Mouse (Mus musculus) midbrain, embryonic 15.5 days (tissue): ENCODE measurements at regions not wholly inside any gene's neighbourhood (a gene's known extent, or its start where the extent isn't known, plus 50 kb on each side); places are given as distances from the start of the nearest gene placed in this dataset.

Source experiments
- ATAC-seq: fragments of 200-750 bp; cut with Nextera tagmentation; replicated peaks from 2 replicates; pipeline ENCODE4 v1.8.0; 2017; ENCODE audit warnings: moderate TSS enrichment
- H3K27ac ChIP-seq: fragments of 300-500 bp; sonication (generic); 2 replicates; pipeline ENCODE4 v1.5.1; 2015; ENCODE audit warnings: mild to moderate bottlenecking, inconsistent platforms
- H3K27me3 ChIP-seq: fragments of 300-500 bp; sonication (generic); replicated peaks from 2 replicates; pipeline ENCODE4 v1.6.1; 2015; ENCODE audit warnings: inconsistent platforms
- H3K36me3 ChIP-seq: fragments of 300-500 bp; sonication (generic); replicated peaks from 2 replicates; pipeline ENCODE4 v1.6.1; 2015; ENCODE audit warnings: inconsistent platforms
- H3K4me1 ChIP-seq: fragments of 300-500 bp; sonication (generic); 2 replicates; pipeline ENCODE4 v1.6.1; 2015; ENCODE audit warnings: inconsistent platforms
- H3K4me2 ChIP-seq: fragments of 300-500 bp; sonication (generic); 2 replicates; pipeline ENCODE4 v1.6.1; 2015; ENCODE audit warnings: inconsistent platforms, mild to moderate bottlenecking, moderate library complexity
- H3K4me3 ChIP-seq: fragments of 300-500 bp; sonication (generic); 2 replicates; pipeline ENCODE4 v1.5.1; 2015; ENCODE audit warnings: mild to moderate bottlenecking, inconsistent platforms
- H3K9ac ChIP-seq: fragments of 300-500 bp; sonication (generic); 2 replicates; pipeline ENCODE4 v1.6.1; 2015; ENCODE audit warnings: mild to moderate bottlenecking, inconsistent platforms
- H3K9me3 ChIP-seq: fragments of 300-500 bp; sonication (generic); 2 replicates; pipeline ENCODE4 v1.6.1; 2016; ENCODE audit warnings: inconsistent platforms
- WGBS: fragments of 180-500 bp; shearing (Covaris S2); methylation state at CpG from one replicate; pipeline ENCODE4 v1.1.7; 2015; ENCODE audit warnings: mixed read lengths; 5-methylcytosine and 5-hydroxymethylcytosine counted together

- H3K36me3 ChIP-seq, result no peaks in the 10 kb centered on the region
- 82% methylated on average over 3 of the region's 3 CpGs for WGBS
- H3K4me1 ChIP-seq, result no peaks in the 10 kb centered on the region
- no peak overlapping the region for H3K9ac ChIP-seq
- H3K27me3 ChIP-seq, result no peaks in the 10 kb centered on the region
- no peak overlapping the region for H3K27ac ChIP-seq
- no peak overlapping the region for H3K4me2 ChIP-seq
- ATAC-seq, result no peak
- H3K4me3 ChIP-seq, result no peak overlapping the region
- H3K9me3 ChIP-seq, result no peaks in the 10 kb centered on the region
These were observed 52.2 kb upstream of the Lpar1 start for GRCm38 (mm10) chr4:58605941-58606340.
